Mouse (Mus musculus) embryonic facial prominence, embryonic 10.5 days (tissue): ENCODE data around the gene Tbrg4. TPM values are rescaled to one million over a fixed set of nuclear protein-coding genes. Genes with fewer than 3 reads are reported as not detected.

Experiments
- DNase-seq: peaks from one replicate; pipeline ENCODE4 v3.0.0-alpha.2; 2017; ENCODE audit warnings: low spot score
- H3K27ac ChIP-seq: fragments of 300-500 bp; sonication (generic); replicated peaks from 2 replicates; pipeline ENCODE4 v1.5.1; 2016; ENCODE audit warnings: mild to moderate bottlenecking
- H3K27me3 ChIP-seq: fragments of 300-500 bp; sonication (generic); replicated peaks from 2 replicates; pipeline ENCODE4 v1.6.1; 2016; ENCODE audit warnings: low read depth, mild to moderate bottlenecking; ENCODE audit not compliant: poor library complexity, severe bottlenecking
- H3K36me3 ChIP-seq: fragments of 300-500 bp; sonication (generic); replicated peaks from 2 replicates; pipeline ENCODE4 v1.6.1; 2016; ENCODE audit warnings: mild to moderate bottlenecking, moderate library complexity
- H3K4me1 ChIP-seq: fragments of 300-500 bp; sonication (generic); 2 replicates; pipeline ENCODE4 v1.6.1; 2016
- H3K4me3 ChIP-seq: fragments of 300-500 bp; sonication (generic); 2 replicates; pipeline ENCODE4 v1.5.1; 2016; ENCODE audit warnings: mild to moderate bottlenecking, moderate library complexity
- H3K9me3 ChIP-seq: fragments of 300-500 bp; sonication (generic); 2 replicates; pipeline ENCODE4 v1.6.1; 2016; ENCODE audit warnings: mild to moderate bottlenecking
- WGBS: fragments of 180-500 bp; shearing (Covaris S2); methylation state at CpG from one replicate; pipeline ENCODE4 v1.1.7; 2016; 5-methylcytosine and 5-hydroxymethylcytosine counted together
- polyA plus RNA-seq: library from polyadenylated mRNA; unstranded; fragments of >200 nt; fragmentation: Nextera tagmentation; extraction: Ambion mirVana; gene quantifications from 2 replicates; pipeline ENCODE4 v1.2.1, GENCODE M21; 2016

Tbrg4 gene
- polyA plus RNA-seq, 1 experiment from 2014 or later: 66.9 TPM

- WGBS: 53% methylated on average over 19 of the region's 19 CpGs
- Histone ChIP-seq H3K4me3 (peak overlapping the region; percentile 39), H3K4me1 (peaks cover 54% of the 10 kb centered on the region), H3K9me3 (no peaks in the 10 kb centered on the region), H3K27me3 (peaks cover 15% of the 10 kb centered on the region), H3K27ac (peak overlapping the region; percentile 61), H3K36me3 (peaks cover 63% of the 10 kb centered on the region)
- DNase-seq: no peak
Measured at GRCm38 (mm10) chr11:6598191-6598889, 27.5 kb downstream of the Tbrg4 start.

- H3K36me3 ChIP-seq: peaks cover 71% of the 10 kb centered on the region
- DNase-seq: no peak
- peaks cover 48% of the 10 kb centered on the region for H3K4me1 ChIP-seq
Measured at GRCm38 (mm10) chr11:6597523-6597922, 28.3 kb downstream of the Tbrg4 start.

GRCm38 (mm10) chr11:6596616-6597015 lies 29.3 kb downstream of the Tbrg4 start:
- Histone ChIP-seq H3K27ac (no peak overlapping the region), H3K36me3 (peaks cover 80% of the 10 kb centered on the region), H3K4me3 (no peak overlapping the region), H3K27me3 (no peaks in the 10 kb centered on the region), H3K4me1 (peaks cover 40% of the 10 kb centered on the region), H3K9me3 (no peaks in the 10 kb centered on the region)
- DNase-seq: no peak
- WGBS: 73% methylated on average over 3 of the region's 3 CpGs

More at GRCm38 (mm10) chr11:6597523-6597922, 28.3 kb downstream of the Tbrg4 start:
- 81% methylated on average over 7 of the region's 7 CpGs for WGBS
- Histone ChIP-seq H3K27ac (no peak overlapping the region), H3K4me3 (no peak overlapping the region), H3K27me3 (0 out of 2 replicates have a peak, but pooled peaks cover 7% of the 10 kb centered on the region), H3K9me3 (no peaks in the 10 kb centered on the region)

- H3K9me3 ChIP-seq: no peaks in the 10 kb centered on the region
- H3K27ac ChIP-seq: no peak overlapping the region
- 96% methylated on average over 6 of the region's 6 CpGs for WGBS
Measured at GRCm38 (mm10) chr11:6596205-6596604, 29.7 kb downstream of the Tbrg4 start.

GRCm38 (mm10) chr11:6595339-6595738 lies 30.5 kb downstream of the Tbrg4 start:
- Histone ChIP-seq H3K27ac (no peak overlapping the region), H3K4me3 (no peak overlapping the region), H3K4me1 (peaks cover 36% of the 10 kb centered on the region), H3K36me3 (peaks cover 90% of the 10 kb centered on the region), H3K9me3 (no peaks in the 10 kb centered on the region), H3K27me3 (no peaks in the 10 kb centered on the region)
- DNase-seq: no peak
- 89% methylated on average over 5 of the region's 5 CpGs for WGBS

More at GRCm38 (mm10) chr11:6596205-6596604, 29.7 kb downstream of the Tbrg4 start:
- Histone ChIP-seq H3K27me3 (no peaks in the 10 kb centered on the region), H3K4me3 (no peak overlapping the region), H3K36me3 (peaks cover 85% of the 10 kb centered on the region), H3K4me1 (peaks cover 38% of the 10 kb centered on the region)
- DNase-seq: no peak

- Histone ChIP-seq H3K9me3 (no peaks in the 10 kb centered on the region), H3K4me1 (peaks cover 31% of the 10 kb centered on the region), H3K27me3 (no peaks in the 10 kb centered on the region), H3K36me3 (peaks cover 95% of the 10 kb centered on the region), H3K27ac (no peak overlapping the region), H3K4me3 (no peak overlapping the region)
- 93% methylated on average over 6 of the region's 6 CpGs for WGBS
- no peak for DNase-seq
Measured at GRCm38 (mm10) chr11:6594845-6595244, 31.0 kb downstream of the Tbrg4 start.

- Histone ChIP-seq H3K27ac (no peak overlapping the region), H3K4me1 (peaks cover 17% of the 10 kb centered on the region), H3K9me3 (no peaks in the 10 kb centered on the region), H3K27me3 (no peaks in the 10 kb centered on the region), H3K36me3 (peaks cover 100% of the 10 kb centered on the region), H3K4me3 (no peak overlapping the region)
- WGBS: 87% methylated on average over 11 of the region's 11 CpGs
- no peak for DNase-seq
Measured at GRCm38 (mm10) chr11:6593406-6593805, 32.5 kb downstream of the Tbrg4 start.

GRCm38 (mm10) chr11:6590933-6591675 lies 34.8 kb downstream of the Tbrg4 start:
- 87% methylated on average over 10 of the region's 10 CpGs for whole genome bisulfite sequencing

GRCm38 (mm10) chr11:6589838-6590237 lies 36.0 kb downstream of the Tbrg4 start:
- peaks cover 97% of the 10 kb centered on the region for H3K36me3 ChIP-seq
- no peak overlapping the region for H3K27ac ChIP-seq
- H3K9me3 ChIP-seq: no peaks in the 10 kb centered on the region
- DNase-seq: no peak
- H3K4me1 ChIP-seq: no peaks in the 10 kb centered on the region
- no peaks in the 10 kb centered on the region for H3K27me3 ChIP-seq
- WGBS: 95% methylated on average over 7 of the region's 7 CpGs
- no peak overlapping the region for H3K4me3 ChIP-seq

More at GRCm38 (mm10) chr11:6590933-6591675, 34.8 kb downstream of the Tbrg4 start:
- H3K36me3 ChIP-seq: peaks cover 97% of the 10 kb centered on the region
- DNase-seq: no peak
- no peaks in the 10 kb centered on the region for H3K4me1 ChIP-seq
- H3K4me3 ChIP-seq: no peak overlapping the region
- H3K9me3 ChIP-seq: no peaks in the 10 kb centered on the region
- no peaks in the 10 kb centered on the region for H3K27me3 ChIP-seq
- H3K27ac ChIP-seq: no peak overlapping the region

GRCm38 (mm10) chr11:6588295-6588694 lies 37.6 kb downstream of the Tbrg4 start:
- 92% methylated on average over 7 of the region's 7 CpGs for WGBS
- peaks cover 97% of the 10 kb centered on the region for H3K36me3 ChIP-seq
- H3K27ac ChIP-seq: no peak overlapping the region
- DNase-seq: no peak
- no peak overlapping the region for H3K4me3 ChIP-seq
- no peaks in the 10 kb centered on the region for H3K9me3 ChIP-seq
- H3K27me3 ChIP-seq: no peaks in the 10 kb centered on the region
- no peaks in the 10 kb centered on the region for H3K4me1 ChIP-seq

- Histone ChIP-seq H3K9me3 (no peaks in the 10 kb centered on the region), H3K36me3 (peaks cover 95% of the 10 kb centered on the region), H3K4me1 (no peaks in the 10 kb centered on the region), H3K4me3 (no peak overlapping the region), H3K27ac (no peak overlapping the region), H3K27me3 (no peaks in the 10 kb centered on the region)
- 97% methylated on average over 7 of the region's 7 CpGs for WGBS
- no peak for DNase-seq
Measured at GRCm38 (mm10) chr11:6587249-6587940, 38.5 kb downstream of the Tbrg4 start.

GRCm38 (mm10) chr11:6586660-6587059 lies 39.2 kb downstream of the Tbrg4 start:
- peaks cover 89% of the 10 kb centered on the region for H3K36me3 ChIP-seq
- no peak overlapping the region for H3K27ac ChIP-seq
- no peaks in the 10 kb centered on the region for H3K9me3 ChIP-seq
- H3K27me3 ChIP-seq: no peaks in the 10 kb centered on the region
- no peak for DNase-seq
- WGBS: 91% methylated on average over 3 of the region's 3 CpGs
- H3K4me3 ChIP-seq: no peak overlapping the region
- H3K4me1 ChIP-seq: no peaks in the 10 kb centered on the region
